Mouse (Mus musculus): ENCODE results near the gene Gm867.
A peak's percentile ranks its signal among the peaks of the same experiment; 100 is the strongest.

Gm867 gene

GRCm38 (mm10) chr10:75936909-75937667 lies 3.4 kb downstream of the Gm867 start:
- DNase-seq (ENCODE audit: low read depth, low spot score), result peak; percentile 45

DNA sequence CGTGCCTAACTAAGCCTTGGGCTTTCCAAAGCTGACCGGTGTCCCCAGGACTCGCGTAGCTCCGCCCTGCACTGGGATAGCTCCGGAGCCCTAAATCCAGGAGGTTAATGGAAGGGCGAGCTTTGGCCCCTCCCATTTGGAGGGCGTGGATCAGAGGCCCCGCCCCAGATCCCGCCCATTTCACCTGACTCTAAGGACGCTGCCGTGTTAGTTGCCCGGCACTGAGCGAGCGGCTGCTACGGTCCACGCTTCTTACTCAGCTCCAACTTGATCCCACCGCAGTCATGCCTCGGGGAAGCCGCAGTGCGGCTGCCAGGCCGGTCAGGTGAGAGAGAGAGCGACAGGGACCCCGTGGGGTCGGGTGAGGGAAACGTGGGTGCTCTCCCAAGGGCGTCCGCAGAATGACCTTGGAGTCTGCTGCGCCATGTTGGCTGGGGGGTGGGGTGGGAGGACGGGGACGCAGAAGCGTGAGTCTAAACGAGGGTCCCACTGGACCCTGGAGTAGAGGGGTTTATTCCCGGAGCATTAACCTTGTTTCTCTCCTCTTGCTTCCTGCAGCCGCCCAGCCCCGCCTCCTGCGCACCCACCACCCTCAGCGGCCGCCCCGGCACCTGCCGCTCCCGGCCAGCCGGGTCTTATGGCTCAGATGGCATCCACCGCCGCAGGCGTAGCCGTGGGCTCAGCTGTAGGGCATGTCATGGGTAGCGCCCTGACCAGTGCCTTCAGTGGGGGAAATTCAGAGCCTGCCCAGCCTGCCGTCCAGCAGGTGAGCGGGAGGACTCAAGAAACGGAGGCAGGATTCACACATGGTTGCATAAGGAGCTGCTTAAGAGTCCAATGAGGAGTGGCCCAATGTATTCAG lies 4.6 kb downstream of the Gm867 start, which contains the start of gene Mmp11:
TSS of gene Mmp11 (minus strand) at position 817 of the 862 bp plus-strand sequence.
- peak; percentile 89 for DNase-seq (ENCODE audit: low read depth, low spot score)

- DNase-seq (ENCODE audit: low read depth, low spot score), result no peak
Measured at GRCm38 (mm10) chr10:75934991-75935390, 5.5 kb downstream of the Gm867 start.

DNA sequence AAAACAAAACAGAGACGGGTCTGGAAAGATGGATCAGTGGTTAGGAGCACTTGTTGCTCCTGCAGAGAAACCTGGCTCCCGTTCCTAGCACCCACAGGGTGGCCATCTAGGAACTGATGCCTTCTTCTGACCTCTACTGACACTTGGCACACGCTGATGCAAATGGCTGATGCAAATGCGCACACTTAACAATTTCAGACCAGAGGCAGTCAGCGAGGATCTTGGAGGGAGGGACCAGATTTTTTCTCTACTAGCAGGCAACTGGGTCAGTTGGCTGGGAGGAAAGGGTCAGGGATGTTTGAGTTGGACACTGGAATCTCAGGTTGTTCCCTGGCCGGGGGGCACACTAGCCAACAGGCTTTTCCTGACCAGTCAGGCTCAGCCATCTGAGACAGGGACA lies 7.6 kb downstream of the Gm867 start, which contains the start of gene Chchd10:
TSS of gene Chchd10 (plus strand) at position 240 of the 400 bp plus-strand sequence.
- no peak for DNase-seq (ENCODE audit: low read depth, low spot score)

- DNase-seq (ENCODE audit: low read depth, low spot score), result no peak
Measured at GRCm38 (mm10) chr10:75932081-75932678, 8.3 kb downstream of the Gm867 start.

DNA sequence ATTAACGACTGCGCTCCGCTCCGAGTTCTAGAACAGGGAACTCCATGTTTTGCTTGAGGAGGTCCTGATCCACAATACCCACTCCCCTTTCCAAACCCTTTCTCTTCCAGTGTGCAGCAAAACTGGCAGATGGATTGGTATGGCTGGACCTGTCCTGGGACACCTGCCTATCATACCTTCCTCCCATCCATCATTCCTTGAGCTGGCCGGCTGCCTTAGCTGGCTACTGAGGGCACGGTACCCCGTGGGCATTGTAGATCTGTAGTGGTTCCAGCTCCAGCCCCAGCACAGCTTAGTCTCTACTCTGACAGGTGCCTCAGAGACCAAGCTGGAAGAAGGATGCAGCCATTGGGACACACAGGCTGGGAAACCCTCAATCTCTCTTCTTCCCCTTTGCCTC lies 9.2 kb downstream of the Gm867 start:
- no peak for DNase-seq (ENCODE audit: low read depth, low spot score)

DNA sequence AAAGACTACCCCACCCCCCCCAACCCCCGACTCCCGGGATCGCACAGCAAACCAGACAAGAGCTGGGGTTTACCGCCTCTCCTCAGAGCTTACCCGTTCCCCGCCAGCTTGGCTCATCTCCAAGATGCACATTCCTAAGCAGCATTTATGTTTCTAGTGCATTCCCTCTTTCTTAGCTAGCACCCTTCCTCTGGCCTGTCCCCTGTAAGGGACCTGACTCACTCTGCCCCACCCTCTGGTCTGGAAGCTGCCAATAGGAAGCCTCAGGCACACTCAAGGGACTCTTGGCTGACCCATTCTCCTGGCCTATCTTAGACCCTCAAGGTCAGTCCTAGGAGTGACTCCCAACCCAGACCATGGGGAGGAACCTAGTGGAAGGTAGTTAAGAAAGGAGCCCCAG lies 10.2 kb downstream of the Gm867 start:
- no peak for DNase-seq (ENCODE audit: low read depth, low spot score)

DNA sequence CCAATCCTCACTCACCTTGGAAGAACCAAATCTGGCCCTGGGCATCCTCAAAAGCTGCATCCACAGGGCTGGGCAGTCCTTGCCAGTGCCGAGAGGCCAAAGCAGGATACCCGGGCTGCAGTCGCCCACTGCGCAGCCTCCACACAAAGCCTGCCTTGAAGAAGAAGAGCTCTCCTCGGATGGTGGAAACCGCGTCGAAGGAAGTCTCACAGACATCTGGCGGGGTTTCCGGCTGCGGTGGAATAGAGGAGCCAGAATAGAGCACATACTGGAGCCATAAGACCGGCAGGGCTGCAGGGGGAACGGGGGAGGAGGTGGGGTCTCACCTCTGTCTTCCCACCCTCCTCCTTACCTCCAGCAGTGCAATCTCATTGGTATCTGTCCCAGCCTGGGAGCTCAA lies 14.1 kb downstream of the Gm867 start:
- no peak for DNase-seq (ENCODE audit: low read depth, low spot score)

DNA sequence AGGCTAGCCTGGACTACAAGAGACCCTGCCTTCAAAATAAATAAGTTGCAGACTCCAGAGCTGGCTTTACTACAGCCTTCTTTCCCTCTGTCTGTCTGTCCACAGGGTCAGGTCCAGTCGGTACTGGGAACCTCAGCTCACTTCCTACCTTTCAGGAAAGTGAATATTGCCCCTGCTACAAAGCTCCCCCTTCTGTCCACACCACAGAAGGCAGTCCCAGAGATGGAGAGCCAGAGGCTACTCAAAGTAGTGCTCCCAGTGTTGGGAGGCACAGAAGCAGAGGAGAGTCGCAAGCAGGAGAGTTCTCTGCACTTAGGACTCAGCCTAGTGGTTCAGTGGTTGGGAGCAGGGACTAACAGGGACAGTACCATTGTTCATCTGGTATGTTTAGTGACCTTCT lies 16.1 kb downstream of the Gm867 start:
- DNase-seq (ENCODE audit: low read depth, low spot score), result peak; percentile 21

GRCm38 (mm10) chr10:75921726-75922560 lies 18.5 kb downstream of the Gm867 start:
- DNase-seq (ENCODE audit: low read depth, low spot score), result no peak

- peak; percentile 95 for DNase-seq (ENCODE audit: low read depth, low spot score)
Measured at GRCm38 (mm10) chr10:75921026-75921725, 19.3 kb downstream of the Gm867 start, which contains the start of gene Smarcb1. Gene Smarcb1 (minus strand): TSS chr10:75921617.

DNA sequence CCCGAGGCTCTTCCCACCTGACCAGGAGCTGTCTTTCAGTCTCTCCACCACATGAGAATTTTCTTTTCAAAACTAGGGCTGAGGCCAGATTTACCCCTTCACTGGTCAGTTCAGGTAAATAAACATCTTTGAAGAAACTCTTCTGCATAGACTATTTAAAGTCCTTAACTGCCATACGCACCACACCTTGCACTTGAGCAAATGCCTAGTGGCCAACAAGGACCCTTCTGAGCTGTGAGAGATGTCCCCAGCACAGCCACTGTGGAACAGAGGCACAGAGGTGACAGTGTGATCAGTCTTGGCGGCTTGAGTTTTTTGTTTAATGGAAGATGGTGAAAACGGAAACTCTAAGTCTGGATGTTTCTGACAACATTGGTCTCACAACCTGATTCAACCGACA lies 21.4 kb downstream of the Gm867 start:
- no peak for DNase-seq (ENCODE audit: low read depth, low spot score)

DNA sequence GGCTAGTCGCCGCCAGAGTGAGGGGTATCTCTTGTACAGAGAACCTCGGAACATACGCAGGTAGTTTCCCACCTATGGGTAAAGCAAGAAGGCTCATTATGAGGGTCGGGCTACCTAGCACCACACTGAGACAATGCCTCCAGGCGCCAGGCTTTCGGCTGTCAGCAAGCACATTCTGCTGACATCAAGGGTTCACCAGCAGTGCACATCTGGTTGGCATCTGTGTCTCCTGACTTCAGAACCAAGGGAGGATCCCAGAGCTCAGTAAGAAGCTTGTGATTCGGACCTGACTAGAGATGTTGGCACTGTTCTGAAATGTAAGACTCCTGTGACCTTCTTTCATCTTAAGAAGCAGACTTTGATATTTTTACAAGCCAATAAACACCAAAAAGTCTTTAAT lies 23.6 kb downstream of the Gm867 start:
- no peak for DNase-seq (ENCODE audit: low read depth, low spot score)

- DNase-seq (ENCODE audit: low read depth, low spot score), result no peak
Measured at GRCm38 (mm10) chr10:75915557-75915956, 24.9 kb downstream of the Gm867 start.

- no peak for DNase-seq (ENCODE audit: low read depth, low spot score)
Measured at GRCm38 (mm10) chr10:75913013-75913589, 27.4 kb downstream of the Gm867 start.

DNA sequence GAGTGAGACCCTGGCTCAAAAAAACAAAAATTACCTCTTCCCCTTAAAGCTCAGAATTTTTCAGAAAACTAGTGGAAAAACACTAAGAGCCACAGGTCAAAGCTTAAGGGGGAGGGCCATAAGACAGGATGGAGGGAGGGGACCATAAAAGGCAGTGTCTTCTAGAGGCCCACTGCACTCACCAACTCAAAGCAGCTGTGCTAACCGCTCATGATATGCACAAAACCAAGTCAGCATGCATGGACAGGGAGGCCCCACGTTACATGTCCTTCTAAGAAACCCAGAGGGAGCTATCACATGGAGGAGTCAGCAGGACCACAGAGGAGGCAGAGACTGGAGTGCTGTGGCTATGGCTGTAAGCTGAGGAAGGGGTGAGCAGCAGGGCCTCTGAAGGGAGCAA lies 29.8 kb downstream of the Gm867 start:
- no peak for DNase-seq (ENCODE audit: low read depth, low spot score)

- no peak for DNase-seq (ENCODE audit: low read depth, low spot score)
Measured at GRCm38 (mm10) chr10:75906882-75907281, 33.6 kb downstream of the Gm867 start.

GRCm38 (mm10) chr10:75904391-75904790 lies 36.1 kb downstream of the Gm867 start:
- no peak for DNase-seq (ENCODE audit: low read depth, low spot score)

DNA sequence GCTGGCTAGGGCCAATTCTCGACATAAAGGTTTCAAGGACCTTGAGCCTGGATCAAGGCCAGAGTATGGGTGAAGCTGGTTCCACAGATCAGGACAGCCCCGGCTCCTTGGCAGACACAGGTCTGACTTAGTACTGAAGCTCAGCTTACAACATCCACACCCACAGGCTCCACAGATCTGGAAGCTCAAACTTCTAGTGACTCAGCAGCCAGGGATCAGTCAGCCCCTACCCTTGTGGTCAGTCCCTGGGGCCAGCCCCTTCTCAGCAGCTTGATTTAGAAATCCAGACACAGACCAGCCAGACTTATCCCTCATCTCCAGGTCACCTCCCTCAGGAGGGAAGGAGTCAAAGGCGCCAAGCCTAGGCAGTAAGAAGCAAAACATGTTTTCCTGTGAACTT lies 41.6 kb downstream of the Gm867 start:
- no peak for DNase-seq (ENCODE audit: low read depth, low spot score)

- DNase-seq (ENCODE audit: low read depth, low spot score), result no peak
Measured at GRCm38 (mm10) chr10:75898039-75898564, 42.4 kb downstream of the Gm867 start.

Data from A20 (cell line).